Mouse (Mus musculus) CH12.LX (cell line): ENCODE data around the gene Zbtb20. TPM values are rescaled to one million over a fixed set of nuclear protein-coding genes. Genes with fewer than 3 reads are reported as not detected.

Experiments used
- DNase-seq: peaks from one replicate; pipeline ENCODE4 v3.0.0-alpha.2; 2013; ENCODE audit errors: extremely low read depth
- H3K27ac ChIP-seq: 2 replicates; pipeline ENCODE4 v1.5.1; 2012; ENCODE audit warnings: low read depth, mild to moderate bottlenecking, control low read depth, moderate library complexity; ENCODE audit not compliant: insufficient read depth
- H3K27me3 ChIP-seq: replicated peaks from 2 replicates; pipeline ENCODE3; 2012; ENCODE audit warnings: inconsistent platforms
- H3K36me3 ChIP-seq, 2 experiments: replicated peaks in 1 of 2; 2 replicates each; pipeline versions ENCODE3 to v1.6.1; 2012; ENCODE audit warnings: inconsistent platforms in 1 of 2, low read length in 1 of 2, mild to moderate bottlenecking in 1 of 2, mixed read lengths in 1 of 2, moderate library complexity in 1 of 2; ENCODE audit not compliant: control insufficient read depth in 1 of 2, insufficient read depth in 1 of 2
- H3K4me1 ChIP-seq, 2 experiments: 2 replicates each; pipeline ENCODE4 v1.6.1; 2012; ENCODE audit warnings: inconsistent platforms in 1 of 2, moderate library complexity in 1 of 2; ENCODE audit not compliant: insufficient read depth in 2 of 2, control insufficient read depth in 1 of 2
- H3K4me2 ChIP-seq: 2 replicates; pipeline ENCODE4 v1.6.1; 2012; ENCODE audit warnings: low read depth, mild to moderate bottlenecking, control low read depth; ENCODE audit not compliant: poor library complexity, insufficient read depth, severe bottlenecking
- H3K4me3 ChIP-seq, 3 experiments: fragments of 150-350 bp in 1 of 3; sonication (generic) in 1 of 3; replicated peaks in 1 of 3; 2 replicates each; pipeline versions ENCODE3 to v1.5.1; 2011 to 2012; ENCODE audit warnings: low read depth in 2 of 3, low read length in 2 of 3, mild to moderate bottlenecking in 2 of 3, moderate library complexity in 2 of 3, control low read depth in 1 of 3, improper control_type of control experiment in 1 of 3, inconsistent platforms in 1 of 3, mixed read lengths in 1 of 3; ENCODE audit not compliant: poor library complexity in 1 of 3
- H3K79me2 ChIP-seq: replicated peaks from 2 replicates; pipeline ENCODE4 v1.6.1; 2012; ENCODE audit warnings: mild to moderate bottlenecking, moderate library complexity; ENCODE audit not compliant: control insufficient read depth, poor library complexity, insufficient read depth, severe bottlenecking; ENCODE audit errors: extremely low read depth
- H3K9ac ChIP-seq: 2 replicates; pipeline ENCODE4 v1.6.1; 2012; ENCODE audit warnings: low read depth, mild to moderate bottlenecking, control low read depth, moderate library complexity; ENCODE audit not compliant: insufficient read depth
- H3K9me3 ChIP-seq: replicated peaks from 2 replicates; pipeline ENCODE3; 2012; ENCODE audit warnings: low read length, inconsistent platforms, mixed read lengths
- BHLHE40 ChIP-seq: IDR thresholded peaks from 2 replicates; pipeline ENCODE4 v1.6.1; 2011; ENCODE audit warnings: mild to moderate bottlenecking, low read depth, low read length, improper control_type of control experiment
- CHD1 ChIP-seq: IDR thresholded peaks from 2 replicates; pipeline ENCODE4 v1.6.1; 2012; ENCODE audit warnings: low read depth, low read length, improper control_type of control experiment, inconsistent platforms
- CTCF ChIP-seq, 2 experiments: IDR thresholded peaks in 1 of 2; conservative IDR thresholded peaks in 1 of 2; 2 replicates each; pipeline ENCODE4 v1.5.1; 2011 to 2012; ENCODE audit warnings: low read depth in 2 of 2, low read length in 2 of 2, improper control_type of control experiment in 1 of 2, inconsistent platforms in 1 of 2, mild to moderate bottlenecking in 1 of 2, moderate library complexity in 1 of 2
- E2F4 ChIP-seq: IDR thresholded peaks from 2 replicates; pipeline ENCODE4 v1.6.1; 2011; ENCODE audit warnings: low read depth, low read length, improper control_type of control experiment; ENCODE audit not compliant: insufficient replicate concordance
- ELF1 ChIP-seq: IDR thresholded peaks from 2 replicates; pipeline ENCODE4 v1.6.1; 2014; ENCODE audit warnings: low read depth, mild to moderate bottlenecking, inconsistent platforms, low read length, improper control_type of control experiment
- EP300 ChIP-seq: IDR thresholded peaks from 2 replicates; pipeline ENCODE4 v1.6.1; 2011; ENCODE audit warnings: low read length, improper control_type of control experiment
- ETS1 ChIP-seq: conservative IDR thresholded peaks from 2 replicates; pipeline ENCODE4 v1.6.1; 2012; ENCODE audit warnings: low read depth, mild to moderate bottlenecking, inconsistent platforms, low read length, improper control_type of control experiment, moderate library complexity
- GABPA ChIP-seq: IDR thresholded peaks from 2 replicates; pipeline ENCODE4 v1.6.1; 2012; ENCODE audit warnings: low read depth, low read length, improper control_type of control experiment, inconsistent platforms; ENCODE audit not compliant: insufficient replicate concordance
- IRF4 ChIP-seq: IDR thresholded peaks from 2 replicates; pipeline ENCODE4 v1.6.1; 2014; ENCODE audit warnings: low read depth, mild to moderate bottlenecking, inconsistent platforms, low read length, improper control_type of control experiment
- JUN ChIP-seq: IDR thresholded peaks from 2 replicates; pipeline ENCODE4 v1.6.1; 2011; ENCODE audit warnings: low read depth, mild to moderate bottlenecking, low read length, improper control_type of control experiment, moderate library complexity; ENCODE audit not compliant: insufficient read depth
- JUND ChIP-seq: conservative IDR thresholded peaks from 2 replicates; pipeline ENCODE4 v1.6.1; 2011; ENCODE audit warnings: low read depth, low read length, improper control_type of control experiment
- MAFK ChIP-seq: IDR thresholded peaks from 2 replicates; pipeline ENCODE4 v1.6.1; 2011; ENCODE audit warnings: low read length, improper control_type of control experiment; ENCODE audit not compliant: insufficient replicate concordance
- MAX ChIP-seq: IDR thresholded peaks from 2 replicates; pipeline ENCODE4 v1.6.1; 2011; ENCODE audit warnings: low read length, improper control_type of control experiment
- MAZ ChIP-seq: IDR thresholded peaks from 2 replicates; pipeline ENCODE4 v1.6.1; 2012; ENCODE audit warnings: low read depth, mild to moderate bottlenecking, inconsistent platforms, low read length, improper control_type of control experiment, moderate library complexity
- MEF2A ChIP-seq: IDR thresholded peaks from 2 replicates; pipeline ENCODE4 v1.6.1; 2014; ENCODE audit warnings: low read depth, mild to moderate bottlenecking, inconsistent platforms, low read length, improper control_type of control experiment, borderline replicate concordance
- MXI1 ChIP-seq: IDR thresholded peaks from 2 replicates; pipeline ENCODE4 v1.6.1; 2011; ENCODE audit warnings: mild to moderate bottlenecking, low read depth, low read length, improper control_type of control experiment
- MYC ChIP-seq: IDR thresholded peaks from 2 replicates; pipeline ENCODE4 v1.6.1; 2011; ENCODE audit warnings: low read depth, mild to moderate bottlenecking, improper control_type of control experiment, low read length
- NELFE ChIP-seq: IDR thresholded peaks from 2 replicates; pipeline ENCODE4 v1.6.1; 2011; ENCODE audit warnings: low read depth, low read length, improper control_type of control experiment
- NRF1 ChIP-seq: IDR thresholded peaks from 2 replicates; pipeline ENCODE4 v1.6.1; 2014; ENCODE audit warnings: low read depth, mild to moderate bottlenecking, inconsistent platforms, low read length, improper control_type of control experiment, moderate library complexity
- POLR2A ChIP-seq: IDR thresholded peaks from 2 replicates; pipeline ENCODE4 v1.6.1; 2011; ENCODE audit warnings: low read depth, mild to moderate bottlenecking, improper control_type of control experiment, low read length
- POLR2AphosphoS2 ChIP-seq: IDR thresholded peaks from 2 replicates; pipeline ENCODE4 v1.6.1; 2011; ENCODE audit warnings: low read depth, low read length, improper control_type of control experiment
- RAD21 ChIP-seq: IDR thresholded peaks from 2 replicates; pipeline ENCODE4 v1.6.1; 2011; ENCODE audit warnings: low read depth, mild to moderate bottlenecking, low read length, improper control_type of control experiment, moderate library complexity
- RCOR1 ChIP-seq: conservative IDR thresholded peaks from 2 replicates; pipeline ENCODE4 v1.6.1; 2012; ENCODE audit warnings: low read depth, mild to moderate bottlenecking, inconsistent platforms, low read length, improper control_type of control experiment
- SIN3A ChIP-seq: IDR thresholded peaks from 2 replicates; pipeline ENCODE4 v1.6.1; 2012; ENCODE audit warnings: low read length, improper control_type of control experiment, inconsistent platforms
- SMC3 ChIP-seq: IDR thresholded peaks from 2 replicates; pipeline ENCODE4 v1.6.1; 2011; ENCODE audit warnings: low read depth, low read length, improper control_type of control experiment
- TBP ChIP-seq: conservative IDR thresholded peaks from 2 replicates; pipeline ENCODE4 v1.6.1; 2011; ENCODE audit warnings: low read depth, low read length, improper control_type of control experiment
- TCF12 ChIP-seq: IDR thresholded peaks from 2 replicates; pipeline ENCODE4 v1.6.1; 2014; ENCODE audit warnings: low read depth, mild to moderate bottlenecking, inconsistent platforms, low read length, improper control_type of control experiment
- USF2 ChIP-seq: conservative IDR thresholded peaks from 2 replicates; pipeline ENCODE4 v1.6.1; 2011; ENCODE audit warnings: low read depth, low read length, improper control_type of control experiment
- ZC3H11A ChIP-seq: IDR thresholded peaks from 2 replicates; pipeline ENCODE4 v1.6.1; 2012; ENCODE audit warnings: low read depth, mild to moderate bottlenecking, inconsistent platforms, low read length, improper control_type of control experiment
- ZMIZ1 ChIP-seq: IDR thresholded peaks from 2 replicates; pipeline ENCODE4 v1.6.1; 2012; ENCODE audit warnings: low read depth, mild to moderate bottlenecking, inconsistent platforms, low read length, improper control_type of control experiment
- ZNF384 ChIP-seq: IDR thresholded peaks from 2 replicates; pipeline ENCODE4 v1.6.1; 2012; ENCODE audit warnings: low read depth, low read length, improper control_type of control experiment, inconsistent platforms
- dilution Hi-C: fragments of 300-500 bp; cut with MboI; formaldehyde crosslinking; loops from 2 replicates; pipeline ENCODE4 v1.14.3; 2020; ENCODE audit warnings: low sequenced_read_pairs; ENCODE audit not compliant: extremely low pct_unique_long_range_greater_than_20kb, extremely low pct_ligation_motif_present
- in situ Hi-C: fragments of 300-500 bp; cut with MboI; formaldehyde crosslinking; loops from 3 replicates; pipeline ENCODE4 v1.14.3; 2019; ENCODE audit warnings: low sequenced_read_pairs, low pct_ligation_motif_present, low pct_unique_long_range_greater_than_20kb, mixed read lengths
- polyA plus RNA-seq: library from polyadenylated mRNA; unstranded; fragments of >175 nt; gene quantifications from 2 replicates; pipeline ENCODE4 v1.2.1, GENCODE M21; 2012; ENCODE audit warnings: low read depth; ENCODE audit not compliant: insufficient read length
- total RNA-seq, 2 experiments: library from RNA; depleted of rRNA; stranded (reverse); fragments of 300-350 nt in 1 of 2; fragments of >200 nt in 1 of 2; gene quantifications; 2 replicates each; pipeline ENCODE4 v1.2.3; 2012 to 2014

Gene Zbtb20
- total and polyA plus RNA-seq, 3 experiments, result 24.9 to 58.0 (median 51.6) TPM

DNA sequence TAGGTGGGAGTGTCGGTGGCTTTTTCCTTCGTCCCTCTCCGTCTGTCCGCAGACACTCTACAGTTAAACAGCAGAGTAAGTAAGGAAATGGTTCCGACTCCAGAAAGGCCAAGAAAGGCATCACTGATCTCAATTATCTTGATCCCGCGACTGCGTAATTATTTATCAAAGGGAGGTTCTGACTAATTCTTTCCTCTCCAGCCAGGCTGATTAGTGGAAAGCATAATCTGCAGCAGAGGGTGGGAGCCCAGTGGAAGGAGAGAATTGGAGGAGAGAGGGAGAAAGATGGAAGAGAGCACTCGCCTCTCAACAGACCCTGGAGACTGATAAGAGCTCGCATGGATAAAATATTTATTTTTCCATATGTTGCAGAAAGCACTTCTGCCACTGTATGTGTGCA, 697.1 kb downstream of the Zbtb20 start:
- Histone ChIP-seq H3K36me3 (peaks cover 77 to 91% of the 10 kb centered on the region in 2 experiments), H3K4me2 (peak overlapping the region; percentile 53; the same call in 1 of the 2 replicates), H3K9ac (peak overlapping the region; percentile 57), H3K27ac (peak overlapping the region; percentile 96), H3K4me3 (no peak overlapping the region), H3K4me1 (peaks cover 14 to 62% of the 10 kb centered on the region in 2 experiments)
- no peak for DNase-seq
- in situ Hi-C loops, result no loop called here
- no peak for TF ChIP-seq POLR2A
- no peak for TF ChIP-seq MXI1
- TF ChIP-seq EP300, result no peak
- no peak for TF ChIP-seq ZC3H11A
- no peak for TF ChIP-seq TBP
- TF ChIP-seq, all 38 proteins: peak for 0
- dilution Hi-C loops, result no loop called here
- no peaks in the 10 kb centered on the region for H3K9me3 ChIP-seq
- H3K27me3 ChIP-seq, result no peaks in the 10 kb centered on the region
- H3K79me2 ChIP-seq, result peaks cover 29% of the 10 kb centered on the region

DNA sequence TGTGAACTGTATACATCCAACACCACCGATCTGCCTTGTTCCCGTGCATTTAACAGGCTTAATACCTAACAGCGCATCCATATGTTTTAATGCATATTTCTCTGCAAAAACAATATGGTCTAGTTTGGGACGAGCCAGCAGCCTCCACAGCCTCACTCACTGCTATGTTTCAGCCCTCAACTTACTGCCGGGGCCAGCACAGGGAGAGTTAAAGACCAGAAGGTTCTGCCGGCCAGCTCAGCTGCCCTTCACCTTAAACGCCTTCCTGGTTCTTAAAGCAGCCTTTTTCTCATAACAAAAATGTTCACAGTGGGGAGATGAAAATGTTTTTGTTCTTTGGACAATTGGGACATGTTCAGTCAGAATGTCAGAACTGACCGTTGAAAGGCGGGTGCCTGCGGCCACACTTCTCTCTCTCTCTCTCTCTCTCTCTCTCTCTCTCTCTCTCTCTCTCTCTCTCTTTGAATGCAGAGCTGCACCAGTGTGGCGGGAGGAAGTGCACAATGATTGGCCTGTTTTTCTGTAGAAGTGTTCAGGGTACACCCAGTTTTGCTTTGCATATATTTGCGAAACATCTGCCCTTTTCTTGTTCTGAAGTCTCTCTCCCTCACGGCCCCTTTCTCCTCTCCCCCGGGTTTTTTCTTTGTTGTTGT, 697.6 kb downstream of the Zbtb20 start:
- Histone ChIP-seq H3K4me1 (peaks cover 14 to 68% of the 10 kb centered on the region in 2 experiments), H3K4me2 (peak overlapping the region; percentile 53), H3K36me3 (peaks cover 76 to 89% of the 10 kb centered on the region in 2 experiments), H3K4me3 (no peak overlapping the region), H3K9ac (peak overlapping the region; percentile 57), H3K27me3 (no peaks in the 10 kb centered on the region), H3K9me3 (no peaks in the 10 kb centered on the region), H3K27ac (peak overlapping the region; percentile 96), H3K79me2 (peaks cover 23% of the 10 kb centered on the region)
- peak; percentile 87 for DNase-seq
- in situ Hi-C loops (no loop called here), dilution Hi-C loops (no loop called here)
- TF ChIP-seq JUND (peak; percentile 93), JUN (no peak), MAZ (peak; percentile 10; the same call in 1 of the 2 replicates), NELFE (0 out of 2 replicates have a peak, but pooled peaks have one; percentile 45), USF2 (no peak), GABPA (no peak), ZNF384 (no peak; the same call in 1 of the 2 replicates), TCF12 (peak; percentile 66), RCOR1 (no peak), TBP (peak; percentile 87), NRF1 (no peak), BHLHE40 (0 out of 2 replicates have a peak, but pooled peaks have one; percentile 21), CHD1 (no peak; the same call in 1 of the 2 replicates), POLR2A (no peak; the same call in 1 of the 2 replicates), EP300 (peak; percentile 46), E2F4 (no peak), MAFK (no peak), MAX (0 out of 2 replicates have a peak, but pooled peaks have one; percentile 42), IRF4 (peak; percentile 82), SMC3 (no peak), MYC (0 out of 2 replicates have a peak, but pooled peaks have one; percentile 47), ZMIZ1 (no peak), RAD21 (no peak), ETS1 (no peak; the same call in 1 of the 2 replicates), POLR2AphosphoS2 (peak; percentile 52; the same call in 1 of the 2 replicates), ELF1 (peak; percentile 69), MEF2A (no peak), SIN3A (peak; percentile 74; the same call in 1 of the 2 replicates), CTCF (conservative IDR thresholded peaks at IDR 0.05 in 1 of 2, IDR thresholded peaks at IDR 0.05 in 1 of 2; ENCODE audit: low read depth in 2 of 2, low read length in 2 of 2) (no peak)
